Mouse (Mus musculus): Measurements from ENCODE around the gene Arhgap10.
"Not testable (repeated sequence)": the region's sequence is repeated elsewhere in the genome, so short reads cannot be mapped to it uniquely, and the experiment has no call there.

The Arhgap10 gene

DNA sequence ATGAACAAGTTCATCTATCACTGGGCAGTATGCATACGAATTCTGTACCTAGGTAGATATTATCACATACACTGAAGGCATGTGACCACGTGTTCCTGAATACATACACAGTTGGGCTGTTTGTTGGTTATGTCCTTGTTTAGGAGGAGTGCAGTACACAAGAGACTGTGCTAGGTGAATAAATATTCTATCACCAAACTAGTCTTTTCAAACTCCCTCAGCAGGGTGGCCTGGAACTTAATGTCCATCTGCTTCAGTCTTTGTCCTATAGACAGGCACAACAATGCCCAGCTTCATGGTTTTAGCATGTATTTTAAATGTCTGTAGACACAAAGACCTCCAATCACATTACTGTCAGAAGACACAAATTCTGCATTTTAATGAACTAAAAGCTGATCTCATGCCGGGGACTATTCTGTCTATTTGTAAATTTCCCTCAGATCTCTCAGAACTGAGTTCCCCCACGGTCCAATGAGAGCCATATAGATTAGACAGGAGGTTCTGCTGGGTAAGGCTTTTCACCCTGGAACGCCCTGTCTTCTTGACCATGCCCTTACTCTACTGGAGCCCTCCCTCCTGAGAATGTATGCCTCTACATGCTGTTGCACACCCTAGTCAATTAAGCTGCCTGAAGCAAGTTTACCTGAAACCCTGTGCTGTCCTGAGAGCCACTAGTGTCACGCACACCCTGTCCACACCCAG, 177.6 kb downstream of the Arhgap10 start:
- no peak for DNase-seq

DNA sequence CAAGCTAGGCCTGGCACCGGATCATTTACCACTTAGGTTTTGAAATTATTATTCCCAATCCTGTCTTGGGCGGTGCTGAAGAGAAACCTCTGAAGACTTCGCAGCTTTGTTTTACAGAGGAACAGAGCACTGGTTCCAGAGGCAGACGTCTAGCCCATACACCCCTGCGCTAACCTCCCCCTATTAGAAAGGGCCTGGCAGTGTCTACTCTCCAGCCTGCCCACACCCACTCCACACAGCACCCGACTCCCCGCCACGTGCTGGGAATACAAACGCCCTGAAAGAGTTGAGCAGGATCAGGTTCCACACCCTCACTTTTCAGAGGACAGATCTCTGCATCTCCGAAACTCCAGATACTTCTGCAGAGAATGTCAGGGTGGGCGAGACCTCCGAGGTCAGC, 180.5 kb downstream of the Arhgap10 start:
- no peak for DNase-seq

DNA sequence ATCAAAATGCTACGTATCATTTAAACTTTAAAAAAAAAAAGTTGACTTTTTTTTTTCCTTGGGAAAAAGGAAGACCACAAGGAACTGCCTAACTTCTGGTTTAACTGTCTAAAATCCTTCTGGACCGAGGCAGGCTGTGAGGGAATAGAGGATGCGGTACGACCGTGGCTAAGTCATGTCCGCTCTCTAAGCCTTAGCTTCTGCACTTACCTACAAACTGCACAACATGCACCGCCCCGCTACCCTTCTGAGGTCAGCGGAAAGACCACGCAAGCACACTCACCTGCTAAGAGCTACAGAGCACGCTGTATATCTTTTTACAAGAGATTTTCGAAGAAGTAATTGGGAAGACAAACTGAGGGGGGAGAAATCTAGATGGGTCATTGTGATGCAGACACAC, 186.6 kb downstream of the Arhgap10 start:
- DNase-seq, result no peak

DNA sequence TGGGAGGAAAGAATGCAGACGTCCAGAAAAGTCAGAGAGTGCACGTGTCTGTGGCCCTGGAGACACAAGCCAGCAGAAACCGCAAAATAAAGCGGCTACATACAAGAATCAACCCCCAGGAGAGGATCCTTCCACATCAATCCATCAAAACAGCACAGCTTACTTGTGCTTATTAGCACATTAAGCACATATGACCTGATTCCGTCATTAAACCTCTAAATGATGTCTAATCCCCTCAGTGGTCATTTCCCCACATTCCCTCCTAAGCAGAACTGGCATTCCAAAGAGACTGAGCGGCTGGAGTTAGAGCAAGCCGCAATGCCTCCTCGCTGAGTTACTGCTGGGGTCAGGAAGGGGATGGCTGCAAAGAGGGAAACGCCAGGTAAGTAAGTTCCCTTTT, 187.4 kb downstream of the Arhgap10 start:
- no peak for DNase-seq

DNA sequence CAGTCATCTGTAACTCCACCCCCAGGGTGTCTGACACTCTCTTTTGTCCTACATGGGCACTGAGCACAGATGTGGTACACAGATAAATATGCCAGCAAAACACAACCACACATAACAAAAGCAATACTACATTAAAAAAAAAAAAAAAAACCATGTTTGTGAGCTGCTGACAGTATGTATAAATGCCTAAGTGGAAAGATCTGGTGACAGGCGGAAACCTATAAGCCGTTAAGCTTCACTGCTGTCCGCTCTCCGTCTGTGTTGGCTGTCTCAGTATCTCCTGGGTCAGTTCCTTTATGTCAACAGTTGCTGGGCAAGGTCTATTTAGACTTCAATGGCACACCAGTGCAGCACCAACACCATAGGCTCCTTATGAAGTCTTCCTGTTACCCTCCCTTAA, 188.0 kb downstream of the Arhgap10 start:
- DNase-seq, result no peak

DNA sequence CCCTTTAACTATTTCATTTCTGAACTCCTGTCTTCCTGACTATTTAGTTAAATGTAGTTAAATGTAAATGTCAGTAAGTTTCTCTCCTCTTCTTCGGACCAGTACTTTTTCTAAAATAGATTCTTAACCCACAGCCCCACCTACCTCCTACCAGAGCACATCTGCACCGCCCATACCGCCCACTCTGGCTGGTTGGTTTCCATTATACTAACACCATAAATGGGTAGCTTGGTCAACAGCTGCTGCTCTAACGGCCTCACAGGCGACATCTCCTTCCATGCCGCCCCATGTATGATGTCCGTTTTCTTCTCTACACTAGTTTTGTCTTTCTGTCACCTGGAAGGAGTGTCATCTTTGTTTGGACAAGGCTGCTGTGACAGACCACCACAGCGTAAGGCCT, 189.3 kb downstream of the Arhgap10 start:
- DNase-seq, result no peak

DNA sequence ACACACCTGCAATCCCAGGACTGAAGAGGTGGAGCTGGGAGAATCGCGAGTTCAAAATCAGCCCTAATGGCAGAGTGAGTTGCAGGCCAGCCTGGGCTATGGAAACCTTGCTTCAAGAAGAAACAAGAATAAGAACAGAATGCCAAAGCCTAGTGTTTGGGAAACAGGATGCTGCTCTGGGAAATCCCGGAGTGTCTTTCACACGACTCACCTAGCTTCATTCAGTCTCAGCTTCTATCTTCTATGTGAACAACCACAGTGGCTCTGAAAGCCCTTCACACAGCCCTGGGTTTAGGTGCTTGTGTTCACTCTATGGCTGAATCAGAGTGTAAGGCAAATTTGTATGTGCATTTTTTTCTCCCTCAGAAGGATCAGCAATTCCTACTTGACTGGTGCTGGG, 190.4 kb downstream of the Arhgap10 start:
- no peak for DNase-seq

DNA sequence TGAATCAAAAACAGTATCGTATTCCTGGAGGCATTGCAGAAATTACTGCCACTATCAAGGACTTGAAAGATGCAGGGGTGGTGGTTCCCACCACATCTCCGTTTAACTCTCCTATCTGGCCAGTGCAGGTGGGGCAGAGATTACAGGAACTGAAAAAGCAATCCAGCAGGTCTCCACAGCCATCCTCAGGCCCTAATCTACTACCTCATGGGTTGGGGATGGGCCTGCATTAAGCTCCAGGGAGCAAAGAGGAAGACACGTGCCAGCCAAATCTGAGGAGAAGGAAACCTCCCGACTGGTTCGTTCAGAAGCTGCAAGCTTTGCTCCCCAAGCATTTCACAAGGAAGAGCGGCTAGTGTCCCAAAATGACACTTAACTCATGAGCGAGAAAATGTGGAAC, 195.0 kb downstream of the Arhgap10 start:
- not testable (repeated sequence) for DNase-seq

DNA sequence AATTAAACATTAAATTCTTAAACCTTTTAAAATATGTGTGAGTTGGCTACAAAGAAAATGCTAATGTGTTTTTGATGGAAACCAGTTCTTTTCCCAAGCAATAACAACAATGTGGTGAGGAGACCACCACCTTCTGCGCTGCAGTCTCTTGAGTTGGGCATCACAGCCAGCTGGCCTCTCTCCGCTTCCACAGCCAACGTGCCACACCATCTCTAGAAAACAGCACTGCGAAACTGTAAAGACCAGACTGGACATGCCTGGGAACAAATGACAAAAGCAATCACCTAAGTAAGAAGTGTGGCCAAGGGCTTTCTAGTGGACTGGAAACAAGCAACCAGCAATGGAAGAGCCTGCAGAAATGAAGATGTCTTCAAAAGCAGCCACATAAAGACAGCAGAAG, 195.9 kb downstream of the Arhgap10 start:
- no peak for DNase-seq

DNA sequence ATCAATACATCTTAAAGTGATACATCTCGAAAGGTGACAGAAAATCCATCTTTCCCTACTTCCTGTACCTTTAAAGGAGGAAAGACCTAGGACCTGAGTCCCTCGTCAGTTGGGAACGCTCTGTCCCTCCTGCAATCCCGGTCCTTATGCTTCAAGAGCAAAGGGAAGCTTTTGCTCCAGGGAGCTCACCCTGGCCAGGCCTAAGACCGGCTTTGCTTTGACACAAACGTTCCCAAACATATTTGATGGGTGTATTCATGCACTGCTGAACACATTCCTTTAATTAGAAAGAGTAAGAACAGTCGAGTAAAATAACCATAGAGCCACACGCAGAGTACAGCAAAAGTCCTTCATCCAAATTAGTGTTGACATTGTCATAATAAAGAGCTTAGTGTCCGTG, 199.2 kb downstream of the Arhgap10 start:
- DNase-seq, result no peak

DNA sequence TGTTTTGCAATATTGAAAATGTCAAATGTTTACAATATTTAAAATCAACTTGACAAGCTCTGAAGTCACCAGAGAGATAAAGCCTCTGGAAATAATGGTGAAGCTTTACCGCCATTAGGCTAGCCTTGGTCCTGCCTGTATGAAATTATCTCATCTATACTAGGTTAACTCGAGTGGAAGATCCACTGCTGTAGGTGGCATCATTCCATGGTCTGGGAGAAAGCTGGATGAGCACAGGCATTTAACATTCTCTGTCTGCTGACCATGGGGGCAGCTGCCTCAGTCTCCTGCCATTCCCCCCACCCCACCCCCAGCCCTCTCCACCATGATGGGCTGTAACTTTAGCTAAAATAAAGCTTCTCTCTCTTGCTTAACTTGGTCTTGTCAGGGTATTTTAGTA, 200.0 kb downstream of the Arhgap10 start:
- DNase-seq, result no peak

DNA sequence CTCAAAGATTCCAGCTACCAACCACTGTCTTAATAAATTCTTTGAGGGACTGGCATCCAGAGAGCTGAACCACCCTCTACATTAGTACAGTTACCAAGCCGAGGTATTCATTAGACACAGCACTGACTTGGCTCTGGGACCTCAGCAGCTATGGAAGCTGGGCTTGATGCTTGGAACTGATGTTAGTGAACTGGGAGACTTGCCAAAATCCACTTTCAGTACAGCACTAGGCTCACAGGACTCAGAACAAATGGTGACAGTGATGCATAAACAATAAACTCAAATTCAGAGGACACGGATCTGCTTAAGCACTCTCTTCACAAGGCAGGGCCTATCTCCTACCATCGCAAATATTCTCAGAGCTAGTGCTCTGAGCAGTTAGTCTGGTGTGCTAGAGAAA, 204.8 kb downstream of the Arhgap10 start:
- DNase-seq, result no peak

DNA sequence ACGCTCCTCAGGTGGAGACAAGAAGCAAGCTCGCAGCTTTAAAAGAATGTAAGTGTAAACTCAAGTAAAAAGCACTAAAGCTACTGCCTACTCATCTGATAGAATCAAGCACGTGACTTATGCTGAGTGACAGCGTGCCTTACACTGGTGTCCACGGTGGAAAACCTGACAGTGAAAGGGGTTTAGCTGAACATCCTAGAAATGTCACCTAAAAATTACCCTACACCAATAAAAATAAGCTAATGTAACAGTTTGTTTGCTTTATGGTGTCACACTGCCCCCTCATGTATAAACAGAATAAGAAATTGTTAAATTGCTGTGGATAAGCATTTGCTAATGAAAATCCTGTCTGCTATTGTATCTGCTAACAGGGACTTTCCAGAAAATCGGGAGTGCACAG, 206.0 kb downstream of the Arhgap10 start:
- no peak for DNase-seq

DNA sequence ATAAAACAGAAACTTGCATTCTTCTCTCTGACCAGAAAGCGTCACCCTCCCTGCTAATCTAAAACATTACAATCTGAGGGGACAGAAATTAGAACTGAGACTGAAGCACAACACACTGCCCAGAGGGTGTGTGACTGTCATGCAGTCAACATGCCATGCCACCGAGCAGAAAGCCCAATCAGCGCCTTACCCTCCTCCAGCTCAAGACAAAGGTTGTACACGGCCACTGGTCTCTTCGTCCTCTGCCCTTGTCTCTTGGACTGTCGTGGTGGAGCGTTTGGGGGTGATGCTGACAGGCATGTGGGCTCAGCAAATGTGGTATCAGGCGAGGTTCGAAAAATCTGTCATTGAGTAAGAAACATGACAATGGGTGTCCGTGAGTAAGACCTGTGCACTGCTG, 207.2 kb downstream of the Arhgap10 start:
- DNase-seq, result no peak

DNA sequence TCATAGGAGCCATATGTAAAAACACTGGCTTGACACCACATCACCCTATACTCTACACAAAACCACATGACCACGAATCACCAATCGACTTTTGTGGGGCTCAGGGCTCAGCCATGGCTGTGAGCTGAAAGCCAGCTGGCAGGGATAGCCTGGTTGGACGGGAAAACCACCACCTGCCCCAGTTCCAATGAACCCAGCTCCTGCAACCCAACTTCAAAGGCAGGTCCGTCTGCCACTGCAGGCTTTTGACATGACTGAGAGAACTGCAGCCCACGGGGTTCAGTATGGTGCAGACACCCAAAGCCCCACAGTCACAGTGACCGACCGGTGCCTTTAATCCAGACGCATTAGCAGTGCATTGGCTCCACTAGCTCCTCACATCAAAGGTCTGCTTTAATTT, 207.7 kb downstream of the Arhgap10 start:
- peak; percentile 18 for DNase-seq

DNA sequence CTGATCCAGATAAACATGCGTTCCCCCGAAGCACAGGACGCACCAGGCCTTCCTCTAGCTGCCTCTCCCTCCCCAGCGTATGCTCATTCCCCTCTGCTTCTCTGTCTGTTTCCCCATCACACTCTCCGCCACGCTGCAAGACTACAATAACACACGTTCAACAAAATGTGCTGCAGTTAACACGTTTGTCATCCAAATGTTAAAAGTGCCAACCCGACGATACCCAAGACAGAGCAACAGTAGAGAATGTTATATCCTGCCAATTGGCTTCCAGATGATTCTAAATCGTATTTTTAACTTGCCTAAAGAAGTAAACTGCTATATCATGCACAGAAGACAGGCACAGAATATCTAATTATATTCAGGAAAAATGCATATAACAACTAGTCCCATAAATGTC, 223.2 kb downstream of the Arhgap10 start:
- DNase-seq, result no peak

DNA sequence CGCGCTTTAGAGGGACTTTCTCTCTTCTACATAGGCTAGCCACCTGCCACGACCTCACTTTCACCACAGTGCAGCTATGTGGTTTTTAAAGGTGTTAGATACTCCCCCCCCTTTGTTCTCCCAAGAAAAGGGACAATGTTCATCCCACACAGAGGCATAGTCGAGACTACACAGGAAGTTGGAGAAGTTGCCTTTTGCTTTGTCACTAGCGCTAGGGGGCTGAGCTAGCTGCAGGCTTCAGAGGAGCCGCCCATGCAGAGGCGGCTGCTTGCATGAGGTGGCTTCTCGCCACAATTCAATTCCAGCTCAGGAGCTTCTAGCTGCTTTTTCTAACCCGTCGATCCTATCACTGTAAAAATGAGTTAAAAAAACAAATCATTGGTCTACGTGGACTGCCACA, 225.1 kb downstream of the Arhgap10 start:
- no peak for DNase-seq

DNA sequence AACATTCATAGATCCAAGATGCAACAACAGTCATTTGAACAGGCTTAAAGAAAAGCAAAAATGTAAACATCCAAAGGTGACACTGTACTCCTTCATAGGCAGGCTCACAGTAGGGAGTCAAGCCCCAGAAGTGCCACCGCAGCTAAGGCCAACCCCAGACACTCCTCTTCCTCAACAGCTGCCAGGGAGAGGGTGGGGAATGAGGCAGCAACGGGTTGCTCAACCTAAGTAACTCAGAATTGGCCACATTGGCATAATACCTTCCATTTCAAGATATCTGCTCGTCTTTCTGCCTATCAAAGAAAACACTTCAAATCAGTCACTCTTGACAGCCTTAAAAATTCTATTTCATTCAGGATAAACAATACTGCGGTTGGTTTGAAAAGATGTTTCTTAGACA, 225.6 kb downstream of the Arhgap10 start:
- no peak for DNase-seq

DNA sequence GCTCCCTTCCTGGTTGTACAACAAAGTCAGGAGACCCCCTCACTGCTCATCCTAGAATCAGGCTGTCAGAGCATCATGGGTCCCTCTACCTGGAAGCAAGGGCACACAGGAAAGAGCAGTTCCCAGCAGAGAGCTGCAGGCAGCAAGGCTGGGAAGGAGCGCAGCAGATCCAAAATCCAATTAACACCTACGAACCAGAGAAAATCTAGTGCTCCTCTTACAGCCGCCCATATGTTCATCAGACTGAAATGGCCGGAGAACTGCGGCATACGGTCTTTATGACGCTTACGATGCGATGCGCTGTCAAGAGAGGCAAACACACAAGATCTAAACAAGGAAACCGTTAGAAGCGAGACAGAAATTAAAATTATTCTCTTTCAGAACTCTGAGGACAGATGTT, 229.3 kb downstream of the Arhgap10 start:
- no peak for DNase-seq

DNA sequence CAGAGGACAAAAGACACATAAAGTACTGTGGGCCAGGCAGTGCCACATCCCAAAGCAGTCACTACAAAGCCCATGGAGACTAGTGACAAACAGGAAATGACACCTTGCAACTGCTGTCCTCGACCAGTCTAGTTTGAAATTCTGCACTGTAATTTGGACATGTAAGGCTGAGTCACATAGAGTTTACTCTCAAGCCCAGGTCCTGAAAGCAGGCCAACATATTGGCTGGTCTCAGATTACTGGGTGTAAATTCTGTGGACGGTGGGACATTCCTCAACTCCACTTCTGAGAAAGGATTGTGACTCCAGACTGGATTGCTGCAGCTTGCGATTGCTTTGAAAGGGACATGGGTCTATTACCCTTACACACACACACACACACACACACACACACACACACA, 229.7 kb downstream of the Arhgap10 start:
- DNase-seq, result no peak

DNA sequence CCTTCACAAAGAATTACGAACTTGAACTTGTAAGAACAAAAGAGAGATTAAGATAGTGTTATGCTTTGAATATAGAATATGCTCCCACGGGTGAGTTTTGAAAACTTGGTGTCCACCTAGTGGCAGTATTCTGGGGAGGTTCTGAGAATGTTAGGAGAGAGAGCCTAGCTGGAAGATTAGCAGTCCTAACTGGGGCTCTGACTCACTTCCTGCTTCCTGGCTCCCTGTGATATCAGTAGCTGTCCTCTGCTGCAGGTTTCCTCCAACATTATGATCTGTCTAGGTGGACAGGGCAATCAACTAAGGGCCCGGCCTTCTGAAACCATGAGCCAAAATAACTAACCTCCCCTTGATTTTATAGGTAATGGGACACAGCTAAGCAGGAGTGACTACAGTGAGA, 233.3 kb downstream of the Arhgap10 start:
- no peak for DNase-seq

DNA sequence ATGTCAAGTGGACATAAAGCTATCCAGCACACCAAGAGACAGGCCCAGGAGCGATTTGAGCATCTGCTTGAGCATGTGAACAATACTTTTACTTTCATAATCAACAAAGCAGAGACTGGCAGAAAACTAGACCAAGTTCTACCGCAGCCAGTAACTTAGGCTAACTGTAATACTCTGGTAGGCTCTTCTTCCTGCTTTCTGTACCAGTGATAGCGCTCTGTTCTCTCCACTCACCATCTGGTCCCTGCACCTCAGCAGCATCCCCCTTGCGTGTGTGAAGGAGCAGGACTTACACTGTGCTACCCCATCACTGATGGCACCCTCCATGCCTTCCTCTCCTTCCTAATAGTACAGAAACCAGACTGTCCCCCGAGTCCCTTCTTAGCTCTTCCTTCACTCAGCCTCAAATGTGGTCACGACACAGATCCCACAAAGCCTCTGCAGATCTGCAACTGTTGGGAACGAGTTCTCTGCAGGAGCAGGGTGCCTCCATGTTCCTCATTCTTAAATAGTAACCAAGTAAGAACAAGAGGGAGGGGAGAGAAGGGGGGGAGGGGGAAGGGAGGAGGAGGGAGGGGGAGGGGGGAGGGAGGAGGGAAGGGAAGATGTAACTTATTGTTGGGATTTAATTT, 235.0 kb downstream of the Arhgap10 start:
- no peak for DNase-seq

DNA sequence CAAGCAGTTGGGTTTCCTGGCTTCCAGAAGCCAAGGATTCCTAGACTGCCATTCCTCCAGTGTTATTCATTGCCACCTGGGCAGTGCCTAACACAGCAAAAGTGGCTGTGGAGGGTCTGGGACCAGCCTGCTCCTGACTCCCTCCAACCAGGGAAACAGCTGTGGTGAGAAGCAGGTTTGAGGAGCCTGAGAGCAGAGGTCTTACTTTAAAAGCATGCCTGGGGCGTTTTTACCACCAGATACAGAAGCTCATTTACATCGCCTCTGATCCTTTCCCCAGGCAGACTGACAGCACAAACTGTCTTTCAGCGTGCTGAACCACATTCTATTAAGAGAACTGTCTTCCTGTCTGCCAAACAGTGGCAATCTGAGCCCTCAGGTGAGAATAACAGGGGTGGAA, 237.8 kb downstream of the Arhgap10 start:
- no peak for DNase-seq

DNA sequence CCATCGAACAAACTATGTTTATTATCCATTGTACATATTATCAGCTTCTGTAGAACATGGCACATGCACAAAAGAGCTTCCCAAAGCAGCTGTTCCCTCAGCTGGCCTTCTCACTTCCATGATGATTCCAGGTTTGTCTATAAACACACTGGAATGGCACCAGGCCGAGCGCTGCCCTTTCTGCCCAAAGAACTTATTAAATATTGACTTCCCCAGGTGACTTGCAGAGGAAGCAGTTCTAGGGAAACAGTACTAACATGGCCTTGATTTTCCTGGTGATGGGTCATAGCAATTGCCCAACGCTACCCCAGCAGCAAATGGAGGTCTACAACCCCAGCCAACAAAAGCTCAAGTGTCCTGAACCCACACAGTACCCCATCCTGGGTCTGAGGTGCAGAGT, 239.5 kb downstream of the Arhgap10 start:
- no peak for DNase-seq

DNA sequence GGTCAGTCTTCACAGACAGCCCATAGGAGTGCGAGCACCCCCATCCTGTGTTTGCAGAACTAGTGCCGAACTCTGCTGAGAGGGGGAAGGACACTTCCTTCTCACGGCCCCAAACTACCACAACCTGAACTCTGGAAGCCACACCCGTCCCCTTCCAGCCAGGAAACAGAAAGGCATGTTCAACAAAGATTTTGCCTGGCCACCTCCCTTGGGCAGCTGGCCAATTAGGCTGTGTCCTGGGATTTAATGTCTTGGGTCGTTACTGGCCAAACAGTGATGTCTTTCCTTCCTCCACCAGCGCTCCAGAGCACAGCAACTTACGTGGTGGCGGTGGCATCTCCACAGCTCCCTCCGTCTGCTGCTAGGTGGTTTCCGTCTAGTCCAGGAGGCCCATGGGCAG, 240.9 kb downstream of the Arhgap10 start:
- DNase-seq, result no peak

Measured in cerebellum, adult 11-12 months (tissue).